Mouse (Mus musculus) gastrocnemius, adult 18-20 months (tissue): Measurements from ENCODE around the gene Vps13d. TPM values are rescaled to one million over a fixed set of nuclear protein-coding genes. Genes with fewer than 3 reads are reported as not detected.

Experiments used
- DNase-seq: peaks from one replicate; pipeline ENCODE4 v3.0.0; 2021; ENCODE audit warnings: low spot score
- total RNA-seq, 2 experiments: library from RNA; stranded (reverse); gene quantifications; 2 replicates each; pipeline ENCODE4 v1.2.3; 2021

The Vps13d gene
- total RNA-seq, 2 experiments from 2014 or later = 28.7 to 34.3 TPM

GRCm38 (mm10) chr4:145009934-145010333 is 184.9 kb downstream of the Vps13d start:
- no peak for DNase-seq

- no peak for DNase-seq
Measured at GRCm38 (mm10) chr4:145009437-145009836, 185.4 kb downstream of the Vps13d start.

- DNase-seq = no peak
Measured at GRCm38 (mm10) chr4:145005943-145006545, 188.8 kb downstream of the Vps13d start.

GRCm38 (mm10) chr4:145004176-145004575 is 190.6 kb downstream of the Vps13d start:
- DNase-seq = peak; percentile 56

- DNase-seq = no peak
Measured at GRCm38 (mm10) chr4:145002733-145003132, 192.1 kb downstream of the Vps13d start.

- no peak for DNase-seq
Measured at GRCm38 (mm10) chr4:144999903-145000382, 194.9 kb downstream of the Vps13d start.

- no peak for DNase-seq
Measured at GRCm38 (mm10) chr4:144999572-144999880, 195.3 kb downstream of the Vps13d start.

GRCm38 (mm10) chr4:144998808-144999571 is 195.8 kb downstream of the Vps13d start:
- DNase-seq = no peak

GRCm38 (mm10) chr4:144997887-144998658 is 196.7 kb downstream of the Vps13d start:
- no peak for DNase-seq

- no peak for DNase-seq
Measured at GRCm38 (mm10) chr4:144996996-144997820, 197.6 kb downstream of the Vps13d start.

- no peak for DNase-seq
Measured at GRCm38 (mm10) chr4:144995826-144996225, 199.0 kb downstream of the Vps13d start.

- no peak for DNase-seq
Measured at GRCm38 (mm10) chr4:144993047-144993917, 201.5 kb downstream of the Vps13d start.

- DNase-seq = no peak
Measured at GRCm38 (mm10) chr4:144992413-144992812, 202.4 kb downstream of the Vps13d start.

- DNase-seq = no peak
Measured at GRCm38 (mm10) chr4:144988443-144989206, 206.2 kb downstream of the Vps13d start.

GRCm38 (mm10) chr4:144986016-144986805 is 208.6 kb downstream of the Vps13d start:
- no peak for DNase-seq

GRCm38 (mm10) chr4:144983821-144984371 is 210.9 kb downstream of the Vps13d start:
- DNase-seq = no peak

- DNase-seq = no peak
Measured at GRCm38 (mm10) chr4:144983228-144983744, 211.5 kb downstream of the Vps13d start.
